Mouse (Mus musculus): ENCODE data around the gene Accsl.

DNA sequence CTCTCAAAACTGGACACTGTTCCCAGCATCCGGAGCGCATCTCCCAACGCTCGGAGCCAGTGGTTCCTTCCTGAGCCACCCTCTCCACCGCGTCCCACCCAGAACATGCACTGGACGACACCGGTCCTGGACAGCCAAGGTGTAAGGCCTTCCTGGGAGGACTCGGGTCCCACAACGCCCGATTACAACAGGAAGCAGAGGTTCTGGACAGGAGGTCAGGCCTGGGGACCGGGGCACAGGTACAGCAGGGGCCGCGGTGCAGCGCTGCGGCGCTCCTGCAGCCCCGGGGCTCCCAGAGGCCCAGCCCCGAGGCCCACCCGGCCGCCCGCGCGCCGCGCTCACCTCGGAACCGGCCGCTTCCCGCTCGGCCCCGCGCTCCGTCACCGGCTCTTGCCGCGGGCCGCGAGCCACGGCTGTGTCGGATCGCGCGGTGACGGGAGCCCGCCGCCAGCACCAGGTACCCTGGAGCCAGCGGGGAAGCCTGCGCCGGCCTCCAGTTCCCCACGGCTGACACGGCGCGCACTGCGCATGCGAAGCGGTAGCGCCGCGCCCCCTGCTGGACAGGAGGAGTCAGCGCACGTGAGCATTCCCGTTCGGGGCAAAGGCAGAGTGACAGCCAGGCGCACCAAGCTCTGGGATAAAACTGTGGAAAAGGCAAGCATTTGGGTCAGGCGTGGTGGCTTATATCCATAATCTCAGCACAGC, 46.8 kb downstream of the Accsl start, which contains the start of gene Ext2:
- TF ChIP-seq CTCF (IDR thresholded peaks at IDR 0.05; ENCODE audit: extremely low read depth, insufficient read depth, insufficient read length, insufficient replicate concordance) = peak; percentile 99
- TF ChIP-seq POLR2A (IDR thresholded peaks at IDR 0.05; ENCODE audit: low read depth, low read length) = peak; percentile 24; the same call in 1 of the 2 replicates
